ENCODE assay signal across 28 mouse cellular contexts in genomic region chr15:6444452-6444851, GRCm38 (mm10). TPM values are rescaled to one million over a fixed set of nuclear protein-coding genes. Genes with fewer than 3 reads are reported as not detected.
DNase-seq lines count a peak whose midpoint lies in the region; ATAC-seq and TF ChIP-seq lines count a peak whose summit lies in the region.
"Had no signal": no experiment of that assay in that cellular context is flagged by ENCODE, and none has a peak within 500 bp of the region (broad histone marks: within the 10 kb centered on the region; RNA-seq: fewer than 3 reads in every experiment).

No protein-coding gene starts in this region.

- no peak overlapping the region for H3K4me2 ChIP-seq in intestine, embryonic 15.5 days (replicated peaks)
- H3K4me2 ChIP-seq in intestine, postnatal 0 days (replicated peaks; ENCODE audit: low read depth): no peak overlapping the region
- no peak overlapping the region for H3K4me2 ChIP-seq in liver, embryonic 11.5 days
- H3K4me2 ChIP-seq in intestine, embryonic 16.5 days (ENCODE audit: low read depth, low read length): no peak overlapping the region

- H3K36me3 ChIP-seq in intestine, embryonic 15.5 days: no peaks in the 10 kb centered on the region
- H3K36me3 ChIP-seq in intestine, postnatal 0 days (ENCODE audit: control insufficient read depth, insufficient read depth): no peaks in the 10 kb centered on the region
- H3K36me3 ChIP-seq in liver, adult 2 months (ENCODE audit: control insufficient read depth, insufficient read depth, low read length): no peaks in the 10 kb centered on the region
- H3K36me3 ChIP-seq in liver, embryonic 11.5 days (ENCODE audit: control insufficient read depth, insufficient read depth, low read length): no peaks in the 10 kb centered on the region
- H3K36me3 ChIP-seq in intestine, embryonic 16.5 days (ENCODE audit: control insufficient read depth, insufficient read depth, low read length): no peaks in the 10 kb centered on the region
- H3K36me3 ChIP-seq: G1E had no signal

- 0 out of 2 replicates have a peak, but pooled peaks cover 7% of the 10 kb centered on the region for H3K4me1 ChIP-seq in intestine, embryonic 15.5 days (replicated peaks)
- H3K4me1 ChIP-seq in intestine, postnatal 0 days (replicated peaks; ENCODE audit: control insufficient read depth, insufficient read depth, low read length): peaks cover 5% of the 10 kb centered on the region; the same call in 1 of the 2 replicates
- peaks cover 36% of the 10 kb centered on the region for H3K4me1 ChIP-seq in liver, adult 2 months (ENCODE audit: control insufficient read depth, insufficient read depth, low read length)
- no peaks in the 10 kb centered on the region for H3K4me1 ChIP-seq in liver, embryonic 11.5 days (replicated peaks; ENCODE audit: control insufficient read depth, insufficient read depth, low read length)
- peaks cover 15% of the 10 kb centered on the region for H3K4me1 ChIP-seq in intestine, embryonic 16.5 days (ENCODE audit: control insufficient read depth, insufficient read depth, low read length)

- no peak overlapping the region for H3K4me3 ChIP-seq in intestine, embryonic 15.5 days (replicated peaks)
- H3K4me3 ChIP-seq in intestine, postnatal 0 days (ENCODE audit: low read depth, low read length): no peak overlapping the region
- H3K4me3 ChIP-seq in liver, adult 2 months (ENCODE audit: insufficient read depth, low read depth, low read length): no peak overlapping the region
- H3K4me3 ChIP-seq in liver, embryonic 11.5 days (ENCODE audit: low read depth, low read length): no peak overlapping the region
- no peak overlapping the region for H3K4me3 ChIP-seq in intestine, embryonic 16.5 days (ENCODE audit: low read length)
- no peak overlapping the region for H3K4me3 ChIP-seq in gastrocnemius, adult 2 months

- H3K79me2 ChIP-seq in liver, adult 2 months (ENCODE audit: control insufficient read depth, insufficient read depth, low read length): peaks cover 11% of the 10 kb centered on the region; the same call in 1 of the 2 replicates

- TF ChIP-seq POLR2A in liver, adult 2 months (IDR thresholded peaks at IDR 0.05; ENCODE audit: extremely low read depth, insufficient read depth, low read length): no peak

- intact Hi-C loops in gastrocnemius, adult 2 months (cut with DNase I): no loop called here

- no peaks in the 10 kb centered on the region for H3K9me3 ChIP-seq in intestine, embryonic 15.5 days
- no peaks in the 10 kb centered on the region for H3K9me3 ChIP-seq in intestine, postnatal 0 days (ENCODE audit: control insufficient read depth)
- H3K9me3 ChIP-seq in liver, embryonic 11.5 days (ENCODE audit: control insufficient read depth, low read length): no peaks in the 10 kb centered on the region
- H3K9me3 ChIP-seq in intestine, embryonic 16.5 days (ENCODE audit: control insufficient read depth, low read length): no peaks in the 10 kb centered on the region
- H3K9me3 ChIP-seq: G1E had no signal

- no peak overlapping the region for H3K9ac ChIP-seq in intestine, embryonic 15.5 days
- no peak overlapping the region for H3K9ac ChIP-seq in intestine, postnatal 0 days (ENCODE audit: low read depth, low read length)
- peak overlapping the region; percentile 14; the same call in 1 of the 2 replicates for H3K9ac ChIP-seq in liver, adult 2 months (ENCODE audit: low read depth, low read length)
- H3K9ac ChIP-seq in liver, embryonic 11.5 days (ENCODE audit: low read depth, low read length): no peak overlapping the region
- H3K9ac ChIP-seq in intestine, embryonic 16.5 days (ENCODE audit: low read depth, low read length): no peak overlapping the region

- H3K27me3 ChIP-seq in intestine, embryonic 15.5 days (replicated peaks): no peaks in the 10 kb centered on the region
- H3K27me3 ChIP-seq in intestine, postnatal 0 days (replicated peaks; ENCODE audit: control insufficient read depth, insufficient read depth, low read length): no peaks in the 10 kb centered on the region
- H3K27me3 ChIP-seq in liver, adult 2 months (ENCODE audit: control insufficient read depth, insufficient read depth, low read length): no peaks in the 10 kb centered on the region
- H3K27me3 ChIP-seq in liver, embryonic 11.5 days (replicated peaks; ENCODE audit: control insufficient read depth, insufficient read depth, low read length): no peaks in the 10 kb centered on the region
- no peaks in the 10 kb centered on the region for H3K27me3 ChIP-seq in intestine, embryonic 16.5 days (replicated peaks; ENCODE audit: control insufficient read depth, insufficient read depth, low read length)
- H3K27me3 ChIP-seq: CH12.LX, Patski had no signal

- TF ChIP-seq CTCF in intestine, postnatal 0 days (IDR thresholded peaks at IDR 0.05; ENCODE audit: low read depth): no peak
- TF ChIP-seq CTCF in liver, adult 2 months (IDR thresholded peaks at IDR 0.05; ENCODE audit: low read depth, low read length): no peak
- no peak for TF ChIP-seq CTCF in gastrocnemius, adult 2 months (IDR thresholded peaks at IDR 0.05)

- DNase-seq in liver, adult 2 months (ENCODE audit: extremely low read depth, low read depth, low spot score): peak; percentile 80
- DNase-seq in liver, embryonic 11.5 days (ENCODE audit: low spot score): no peak
- DNase-seq in yolk sac, embryonic 10.5 days (ENCODE audit: low spot score): peak; percentile 60
- DNase-seq in gastrocnemius, adult 2 months: no peak
- DNase-seq in T-cell, adult 2 months (ENCODE audit: low spot score): no peak
- DNase-seq: adrenal gland, adult 2 months; adrenal gland, adult 8-10 months; adrenal gland, postnatal 10 days; adrenal gland, postnatal 14 days; adrenal gland, postnatal 25 days; adrenal gland, postnatal 36 days; B cell, adult 2 months; cerebellum, adult 11 months; cerebellum, adult 11-12 months; cerebellum, adult 18-20 months had no signal

- 62% methylated on average over 2 of the region's 2 CpGs for WGBS in intestine, embryonic 15.5 days
- 44% methylated on average over 2 of the region's 2 CpGs for WGBS in intestine, postnatal 0 days
- 21% methylated on average over 2 of the region's 2 CpGs for WGBS in liver, adult 2 months
- 70% methylated on average over 2 of the region's 2 CpGs for WGBS in liver, embryonic 11.5 days
- 58% methylated on average over 2 of the region's 2 CpGs for WGBS in intestine, embryonic 16.5 days

- H3K27ac ChIP-seq in intestine, embryonic 15.5 days: no peak overlapping the region
- H3K27ac ChIP-seq in intestine, postnatal 0 days (ENCODE audit: low read depth, low read length): no peak overlapping the region
- peak overlapping the region; percentile 83 for H3K27ac ChIP-seq in liver, adult 2 months (replicated peaks; ENCODE audit: insufficient read depth, low read depth, low read length)
- H3K27ac ChIP-seq in liver, embryonic 11.5 days (ENCODE audit: low read depth, low read length): no peak overlapping the region
- H3K27ac ChIP-seq in intestine, embryonic 16.5 days (ENCODE audit: low read length): no peak overlapping the region
- H3K27ac ChIP-seq in gastrocnemius, adult 2 months: no peak overlapping the region

- ATAC-seq in intestine, embryonic 15.5 days: peak; percentile 53
- no peak for ATAC-seq in intestine, postnatal 0 days
- no peak for ATAC-seq in liver, embryonic 11.5 days (replicated peaks; ENCODE audit: low FRiP score)
- ATAC-seq in intestine, embryonic 16.5 days: peak; percentile 58; the same call in 1 of the 2 replicates
- ATAC-seq: activated CD4-positive, CD25-positive, alpha-beta regulatory T cell, adult 4 months; CD4-positive, CD25-positive, alpha-beta regulatory T cell, adult 4 months; Patski had no signal

RNA-seq across cellular contexts. Expression of gene C9, which starts 0.7 kb away (rescaled TPM):
- polyA plus RNA-seq in intestine, embryonic 15.5 days (2015; fragmentation: Nextera tagmentation; extraction: Ambion mirVana): 2.9 and 4.2 TPM in 2 replicates
- polyA plus RNA-seq in intestine, postnatal 0 days (2015; fragmentation: Nextera tagmentation; extraction: Ambion mirVana): 0.57 and 0.63 TPM in 2 replicates
- 259 and 275 TPM in 2 replicates for total RNA-seq in liver, adult 2 months (2014; rRNA removed)
- polyA plus RNA-seq in liver, adult 2 months (2012; rRNA removed): 60.7 and 78.4 TPM in 2 replicates
- 0.15 TPM in 1 of 2 replicates, not detected in the other for polyA plus RNA-seq in liver, embryonic 11.5 days (2014; fragmentation: Nextera tagmentation; extraction: Ambion mirVana)
- 4.2 and 5.1 TPM in 2 replicates for polyA plus RNA-seq in intestine, embryonic 16.5 days (2015; fragmentation: Nextera tagmentation; extraction: Ambion mirVana)
- not detected for total RNA-seq in gastrocnemius, adult 2 months (2021)
- total RNA-seq: adrenal gland, adult 18-20 months; adrenal gland, postnatal 25 days; CH12.LX; ES-E14; G1E; MEL had no signal
- polyA plus RNA-seq: activated CD4-positive, CD25-positive, alpha-beta regulatory T cell, adult 4 months; adrenal gland, adult 2 months; brain, embryonic 14.5 days; C2C12; CD4-positive, CD25-positive, alpha-beta regulatory T cell, adult 4 months; G1E; Patski had no signal

Comparison
In these comparisons a context has a peak if more than half of its experiments do, and no peak if none do; other contexts are left out.
1. ATAC-seq: peak in intestine, embryonic 15.5 days (single experiment) and intestine, embryonic 16.5 days (single experiment); none in intestine, postnatal 0 days (single experiment) and liver, embryonic 11.5 days (single experiment).
2. DNase-seq: peak in liver, adult 2 months (single experiment) and yolk sac, embryonic 10.5 days (single experiment); none in liver, embryonic 11.5 days (single experiment), gastrocnemius, adult 2 months (single experiment) and T-cell, adult 2 months (single experiment).
3. RNA of gene C9, which starts 0.7 kb away (polyA plus RNA-seq): 60.7 to 78.4 TPM in liver, adult 2 months; 4.2 to 5.1 TPM in intestine, embryonic 16.5 days, 2.9 to 4.2 TPM in intestine, embryonic 15.5 days, 0.57 to 0.63 TPM in intestine, postnatal 0 days and 0.15 TPM in liver, embryonic 11.5 days; every median in the first group is over 10 times any median in the second.